In genomic region chr6:42349006-42349425, GRCm38 (mm10) we compare ENCODE assay signal across 8 mouse cellular contexts. TPM values are rescaled to one million over a fixed set of nuclear protein-coding genes. Genes with fewer than 3 reads are reported as not detected.
DNase-seq lines count a peak whose midpoint lies in the region; ATAC-seq lines count a peak whose summit lies in the region.

No protein-coding gene starts in this region.

- peaks cover 20% of the 10 kb centered on the region for H3K4me1 ChIP-seq in forebrain, embryonic 16.5 days (replicated peaks; ENCODE audit: control insufficient read depth, insufficient read depth, low read length)
- peaks cover 37% of the 10 kb centered on the region for H3K4me1 ChIP-seq in lung, embryonic 16.5 days (replicated peaks; ENCODE audit: control insufficient read depth, insufficient read depth, low read length)

- no peaks in the 10 kb centered on the region for H3K27me3 ChIP-seq in forebrain, embryonic 16.5 days (replicated peaks; ENCODE audit: control insufficient read depth, insufficient read depth, low read length)
- no peaks in the 10 kb centered on the region for H3K27me3 ChIP-seq in lung, embryonic 16.5 days (ENCODE audit: control insufficient read depth, insufficient read depth, low read depth, low read length)

- intact Hi-C loops in heart, postnatal 36 days (cut with DNase I): loop anchor here (1.0 to 10.0 kb wide), 6 partner anchors 24 to 346 kb away; partner anchors contain the start of genes Epha1 and Tas2r126

- ATAC-seq in forebrain, embryonic 16.5 days: peak; percentile 51
- ATAC-seq in lung, embryonic 16.5 days (ENCODE audit: low read depth): peak; percentile 54

- H3K9ac ChIP-seq in forebrain, embryonic 16.5 days (replicated peaks; ENCODE audit: low read depth, low read length): peak overlapping the region; percentile 78
- peak overlapping the region; percentile 79 for H3K9ac ChIP-seq in lung, embryonic 16.5 days (ENCODE audit: low read length)

- peak; percentile 67 for DNase-seq in MN1 (ENCODE audit: low spot score)
- DNase-seq in cerebellum, adult 11-12 months: peak; percentile 85
- DNase-seq in heart, postnatal 36 days: peak; percentile 86
- DNase-seq in layer of hippocampus, postnatal 10 days (ENCODE audit: low spot score in 2 of 2): peak; percentile 70 to 79
- DNase-seq in right cerebral cortex, adult 18-20 months: peak; percentile 81
- DNase-seq in urinary bladder, adult 2 months (ENCODE audit: low spot score): peak; percentile 62

- under 1% methylated on average over 11 of the region's 11 CpGs for WGBS in forebrain, embryonic 16.5 days
- 2% methylated on average over 11 of the region's 11 CpGs for WGBS in lung, embryonic 16.5 days

- H3K4me2 ChIP-seq in forebrain, embryonic 16.5 days (ENCODE audit: low read length): peak overlapping the region; percentile 92
- H3K4me2 ChIP-seq in lung, embryonic 16.5 days (ENCODE audit: low read depth, low read length): peak overlapping the region; percentile 89

- H3K4me3 ChIP-seq in forebrain, embryonic 16.5 days (replicated peaks; ENCODE audit: low read length): peak overlapping the region; percentile 83
- peak overlapping the region; percentile 63 for H3K4me3 ChIP-seq in lung, embryonic 16.5 days (ENCODE audit: low read length)

- no peaks in the 10 kb centered on the region for H3K36me3 ChIP-seq in forebrain, embryonic 16.5 days (ENCODE audit: control insufficient read depth, insufficient read depth)
- H3K36me3 ChIP-seq in lung, embryonic 16.5 days (ENCODE audit: control insufficient read depth, insufficient read depth, low read length): peaks cover 3% of the 10 kb centered on the region; the same call in 1 of the 2 replicates

- peak overlapping the region; percentile 75; the same call in 1 of the 2 replicates for H3K27ac ChIP-seq in forebrain, embryonic 16.5 days (ENCODE audit: low read length)
- H3K27ac ChIP-seq in lung, embryonic 16.5 days (ENCODE audit: low read length): peak overlapping the region; percentile 99

- H3K9me3 ChIP-seq in forebrain, embryonic 16.5 days (ENCODE audit: control insufficient read depth, low read length): no peaks in the 10 kb centered on the region
- no peaks in the 10 kb centered on the region for H3K9me3 ChIP-seq in lung, embryonic 16.5 days (ENCODE audit: control insufficient read depth, low read length)

RNA-seq across cellular contexts. Expression of gene Zyx, which starts 0.4 kb away (rescaled TPM):
- polyA plus RNA-seq in forebrain, embryonic 16.5 days (2015; fragmentation: Nextera tagmentation; extraction: Ambion mirVana): 33.6 and 37.1 TPM in 2 replicates
- total RNA-seq in heart, postnatal 36 days (2021): 10 to 100 TPM; 57.9 to 62.6 TPM
- total RNA-seq in layer of hippocampus, postnatal 10 days (2021): 10 to 100 TPM; 54.0 to 56.2 TPM
- 188 and 203 TPM in 2 replicates for polyA plus RNA-seq in lung, embryonic 16.5 days (2015; fragmentation: Nextera tagmentation; extraction: Ambion mirVana)
- polyA plus RNA-seq in urinary bladder, adult 2 months (2012; rRNA removed): 124 and 140 TPM in 2 replicates

RNA-seq across cellular contexts. Expression of gene Epha1, which starts 24.1 kb away (rescaled TPM):
- polyA plus RNA-seq in forebrain, embryonic 16.5 days (2015; fragmentation: Nextera tagmentation; extraction: Ambion mirVana): 0.14 and 0.27 TPM in 2 replicates
- under 1 TPM; 0.16 to 0.33 TPM for total RNA-seq in heart, postnatal 36 days (2021)
- under 1 TPM in 1 of 2 experiments, not detected in 1; 0.39 TPM for total RNA-seq in layer of hippocampus, postnatal 10 days (2021)
- 18.5 and 18.8 TPM in 2 replicates for polyA plus RNA-seq in lung, embryonic 16.5 days (2015; fragmentation: Nextera tagmentation; extraction: Ambion mirVana)
- 27.6 and 33.6 TPM in 2 replicates for polyA plus RNA-seq in urinary bladder, adult 2 months (2012; rRNA removed)

RNA-seq across cellular contexts. Expression of gene Fam131b, which starts 24.6 kb away (rescaled TPM):
- 5.3 and 7.1 TPM in 2 replicates for polyA plus RNA-seq in forebrain, embryonic 16.5 days (2015; fragmentation: Nextera tagmentation; extraction: Ambion mirVana)
- under 1 TPM; 0.54 to 0.89 TPM for total RNA-seq in heart, postnatal 36 days (2021)
- total RNA-seq in layer of hippocampus, postnatal 10 days (2021): 10 to 100 TPM; 75.7 to 81.3 TPM
- 0.10 and 0.16 TPM in 2 replicates for polyA plus RNA-seq in lung, embryonic 16.5 days (2015; fragmentation: Nextera tagmentation; extraction: Ambion mirVana)
- 0.63 and 0.92 TPM in 2 replicates for polyA plus RNA-seq in urinary bladder, adult 2 months (2012; rRNA removed)

RNA-seq across cellular contexts. Expression of gene Tas2r143, which starts 51.0 kb away (rescaled TPM):
- polyA plus RNA-seq in forebrain, embryonic 16.5 days (2015; fragmentation: Nextera tagmentation; extraction: Ambion mirVana): not detected in 2 replicates
- total RNA-seq in heart, postnatal 36 days (2021): not detected
- total RNA-seq in layer of hippocampus, postnatal 10 days (2021): under 1 TPM in 1 of 2 experiments, not detected in 1; 0.43 TPM
- polyA plus RNA-seq in lung, embryonic 16.5 days (2015; fragmentation: Nextera tagmentation; extraction: Ambion mirVana): not detected in 2 replicates
- polyA plus RNA-seq in urinary bladder, adult 2 months (2012; rRNA removed): 0.47 and 0.49 TPM in 2 replicates

RNA-seq across cellular contexts. Expression of gene Tas2r135, which starts 56.2 kb away (rescaled TPM):
- polyA plus RNA-seq in forebrain, embryonic 16.5 days (2015; fragmentation: Nextera tagmentation; extraction: Ambion mirVana): not detected in 2 replicates
- total RNA-seq in heart, postnatal 36 days (2021): under 1 TPM in 1 of 2 experiments, not detected in 1; 0.24 TPM
- total RNA-seq in layer of hippocampus, postnatal 10 days (2021): under 1 TPM in 1 of 2 experiments, not detected in 1; 0.34 TPM
- not detected in 2 replicates for polyA plus RNA-seq in lung, embryonic 16.5 days (2015; fragmentation: Nextera tagmentation; extraction: Ambion mirVana)
- polyA plus RNA-seq in urinary bladder, adult 2 months (2012; rRNA removed): 0.30 and 0.37 TPM in 2 replicates

Comparison
In these comparisons a context has a peak if more than half of its experiments do, and no peak if none do; other contexts are left out.
1. Peak in every context shown above with its lines: DNase-seq, ATAC-seq, H3K4me3 ChIP-seq and H3K27ac ChIP-seq.
2. RNA of gene Epha1, which starts 24.1 kb away (polyA plus RNA-seq): 27.6 to 33.6 TPM in urinary bladder, adult 2 months and 18.5 to 18.8 TPM in lung, embryonic 16.5 days; 0.14 to 0.27 TPM in forebrain, embryonic 16.5 days; every median in the first group is over 10 times any median in the second.